Mouse (Mus musculus) CH12.LX (cell line): Measurements from ENCODE around the gene Commd8. TPM values are rescaled to one million over a fixed set of nuclear protein-coding genes. Genes with fewer than 3 reads are reported as not detected.
A peak's percentile ranks its signal among the peaks of the same experiment; 100 is the strongest.

Source experiments
- DNase-seq: peaks from one replicate; pipeline ENCODE4 v3.0.0-alpha.2; 2013; ENCODE audit errors: extremely low read depth
- H3K27ac ChIP-seq: 2 replicates; pipeline ENCODE4 v1.5.1; 2012; ENCODE audit warnings: low read depth, mild to moderate bottlenecking, control low read depth, moderate library complexity; ENCODE audit not compliant: insufficient read depth
- H3K27me3 ChIP-seq: replicated peaks from 2 replicates; pipeline ENCODE3; 2012; ENCODE audit warnings: inconsistent platforms
- H3K36me3 ChIP-seq, 2 experiments: replicated peaks in 1 of 2; 2 replicates each; pipeline versions ENCODE3 to v1.6.1; 2012; ENCODE audit warnings: inconsistent platforms in 1 of 2, low read length in 1 of 2, mild to moderate bottlenecking in 1 of 2, mixed read lengths in 1 of 2, moderate library complexity in 1 of 2; ENCODE audit not compliant: control insufficient read depth in 1 of 2, insufficient read depth in 1 of 2
- H3K4me1 ChIP-seq, 2 experiments: 2 replicates each; pipeline ENCODE4 v1.6.1; 2012; ENCODE audit warnings: inconsistent platforms in 1 of 2, moderate library complexity in 1 of 2; ENCODE audit not compliant: insufficient read depth in 2 of 2, control insufficient read depth in 1 of 2
- H3K4me2 ChIP-seq: 2 replicates; pipeline ENCODE4 v1.6.1; 2012; ENCODE audit warnings: low read depth, mild to moderate bottlenecking, control low read depth; ENCODE audit not compliant: poor library complexity, insufficient read depth, severe bottlenecking
- H3K4me3 ChIP-seq, 3 experiments: fragments of 150-350 bp in 1 of 3; sonication (generic) in 1 of 3; replicated peaks in 1 of 3; 2 replicates each; pipeline versions ENCODE3 to v1.5.1; 2011 to 2012; ENCODE audit warnings: low read depth in 2 of 3, low read length in 2 of 3, mild to moderate bottlenecking in 2 of 3, moderate library complexity in 2 of 3, control low read depth in 1 of 3, improper control_type of control experiment in 1 of 3, inconsistent platforms in 1 of 3, mixed read lengths in 1 of 3; ENCODE audit not compliant: poor library complexity in 1 of 3
- H3K79me2 ChIP-seq: replicated peaks from 2 replicates; pipeline ENCODE4 v1.6.1; 2012; ENCODE audit warnings: mild to moderate bottlenecking, moderate library complexity; ENCODE audit not compliant: control insufficient read depth, poor library complexity, insufficient read depth, severe bottlenecking; ENCODE audit errors: extremely low read depth
- H3K9ac ChIP-seq: 2 replicates; pipeline ENCODE4 v1.6.1; 2012; ENCODE audit warnings: low read depth, mild to moderate bottlenecking, control low read depth, moderate library complexity; ENCODE audit not compliant: insufficient read depth
- H3K9me3 ChIP-seq: replicated peaks from 2 replicates; pipeline ENCODE3; 2012; ENCODE audit warnings: low read length, inconsistent platforms, mixed read lengths
- CHD2 ChIP-seq: IDR thresholded peaks from 2 replicates; pipeline ENCODE4 v1.6.1; 2011; ENCODE audit warnings: low read length, improper control_type of control experiment
- EP300 ChIP-seq: IDR thresholded peaks from 2 replicates; pipeline ENCODE4 v1.6.1; 2011; ENCODE audit warnings: low read length, improper control_type of control experiment
- MAZ ChIP-seq: IDR thresholded peaks from 2 replicates; pipeline ENCODE4 v1.6.1; 2012; ENCODE audit warnings: low read depth, mild to moderate bottlenecking, inconsistent platforms, low read length, improper control_type of control experiment, moderate library complexity
- RAD21 ChIP-seq: IDR thresholded peaks from 2 replicates; pipeline ENCODE4 v1.6.1; 2011; ENCODE audit warnings: low read depth, mild to moderate bottlenecking, low read length, improper control_type of control experiment, moderate library complexity
- TBP ChIP-seq: conservative IDR thresholded peaks from 2 replicates; pipeline ENCODE4 v1.6.1; 2011; ENCODE audit warnings: low read depth, low read length, improper control_type of control experiment
- ZMIZ1 ChIP-seq: IDR thresholded peaks from 2 replicates; pipeline ENCODE4 v1.6.1; 2012; ENCODE audit warnings: low read depth, mild to moderate bottlenecking, inconsistent platforms, low read length, improper control_type of control experiment
- ZNF384 ChIP-seq: IDR thresholded peaks from 2 replicates; pipeline ENCODE4 v1.6.1; 2012; ENCODE audit warnings: low read depth, low read length, improper control_type of control experiment, inconsistent platforms
- dilution Hi-C: fragments of 300-500 bp; cut with MboI; formaldehyde crosslinking; loops from 2 replicates; pipeline ENCODE4 v1.14.3; 2020; ENCODE audit warnings: low sequenced_read_pairs; ENCODE audit not compliant: extremely low pct_unique_long_range_greater_than_20kb, extremely low pct_ligation_motif_present
- in situ Hi-C: fragments of 300-500 bp; cut with MboI; formaldehyde crosslinking; loops from 3 replicates; pipeline ENCODE4 v1.14.3; 2019; ENCODE audit warnings: low sequenced_read_pairs, low pct_ligation_motif_present, low pct_unique_long_range_greater_than_20kb, mixed read lengths
- polyA plus RNA-seq: library from polyadenylated mRNA; unstranded; fragments of >175 nt; gene quantifications from 2 replicates; pipeline ENCODE4 v1.2.1, GENCODE M21; 2012; ENCODE audit warnings: low read depth; ENCODE audit not compliant: insufficient read length
- total RNA-seq, 2 experiments: library from RNA; depleted of rRNA; stranded (reverse); fragments of 300-350 nt in 1 of 2; fragments of >200 nt in 1 of 2; gene quantifications; 2 replicates each; pipeline ENCODE4 v1.2.3; 2012 to 2014

Gene Commd8
- total and polyA plus RNA-seq, 3 experiments = 38.5 to 106 (median 47.4) TPM

DNA sequence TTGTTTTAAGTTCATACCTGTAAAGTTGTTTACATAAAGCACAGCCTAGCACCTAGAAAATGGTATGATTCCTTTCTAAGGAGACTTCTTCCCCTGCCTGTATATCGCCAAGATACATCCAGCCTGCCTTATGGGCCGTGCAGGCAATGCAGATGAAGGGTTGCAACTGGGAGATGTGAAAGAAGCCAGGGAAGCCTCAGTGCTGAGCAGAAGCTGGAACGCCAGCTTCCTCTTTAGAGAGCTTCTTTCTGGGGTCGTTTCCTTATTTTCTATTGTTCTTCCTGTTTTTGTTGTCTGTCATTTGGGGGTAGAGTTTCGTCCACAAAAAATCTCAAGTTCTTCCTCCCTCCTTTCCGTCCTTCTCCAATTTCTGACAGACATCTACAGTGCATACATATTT is 2.1 kb upstream of the Commd8 start:
- in situ Hi-C loops (no loop called here), dilution Hi-C loops (no loop called here)
- no peak overlapping the region for H3K4me2 ChIP-seq
- H3K79me2 ChIP-seq = peaks cover 18% of the 10 kb centered on the region
- no peak overlapping the region for H3K4me3 ChIP-seq
- peaks cover 3 to 12% of the 10 kb centered on the region in 2 experiments for H3K36me3 ChIP-seq
- H3K27ac ChIP-seq = no peak overlapping the region
- H3K4me1 ChIP-seq = peaks cover 8 to 34% of the 10 kb centered on the region in 2 experiments
- no peak for DNase-seq
- no peak for TF ChIP-seq ZMIZ1
- H3K9ac ChIP-seq = no peak overlapping the region
- H3K9me3 ChIP-seq = no peaks in the 10 kb centered on the region
- no peaks in the 10 kb centered on the region for H3K27me3 ChIP-seq

GRCm38 (mm10) chr5:72168285-72168621 is 264 bp upstream of the Commd8 start:
- no peak for DNase-seq
- no peaks in the 10 kb centered on the region for H3K27me3 ChIP-seq
- peaks cover 8 to 51% of the 10 kb centered on the region in 2 experiments for H3K4me1 ChIP-seq
- in situ Hi-C loops = no loop called here
- H3K27ac ChIP-seq = no peak overlapping the region
- peak overlapping the region; percentile 45; the same call in 1 of the 2 replicates for H3K4me2 ChIP-seq
- TF ChIP-seq RAD21 (no peak), CHD2 (0 out of 2 replicates have a peak, but pooled peaks have one; percentile 35), ZNF384 (peak; percentile 90)
- peak overlapping the region in 2 of 3 experiments; percentile 15 to 77 for H3K4me3 ChIP-seq
- dilution Hi-C loops = no loop called here
- no peaks in the 10 kb centered on the region for H3K9me3 ChIP-seq
- peaks cover 23% of the 10 kb centered on the region for H3K79me2 ChIP-seq
- H3K36me3 ChIP-seq = peaks cover 3 to 21% of the 10 kb centered on the region in 2 experiments
- H3K9ac ChIP-seq = peak overlapping the region; percentile 22; the same call in 1 of the 2 replicates

- dilution Hi-C loops (no loop called here), in situ Hi-C loops (no loop called here)
- Histone ChIP-seq H3K27me3 (no peaks in the 10 kb centered on the region), H3K27ac (no peak overlapping the region), H3K79me2 (peaks cover 23% of the 10 kb centered on the region), H3K4me3 (no peak overlapping the region), H3K9me3 (no peaks in the 10 kb centered on the region), H3K4me1 (peaks cover 8 to 64% of the 10 kb centered on the region in 2 experiments), H3K36me3 (peaks cover 33 to 54% of the 10 kb centered on the region in 2 experiments), H3K4me2 (no peak overlapping the region), H3K9ac (no peak overlapping the region)
- no peak for DNase-seq
- TF ChIP-seq TBP (no peak), RAD21 (peak; percentile 11)
Observed at GRCm38 (mm10) chr5:72164386-72164785, 3.6 kb downstream of the Commd8 start.

DNA sequence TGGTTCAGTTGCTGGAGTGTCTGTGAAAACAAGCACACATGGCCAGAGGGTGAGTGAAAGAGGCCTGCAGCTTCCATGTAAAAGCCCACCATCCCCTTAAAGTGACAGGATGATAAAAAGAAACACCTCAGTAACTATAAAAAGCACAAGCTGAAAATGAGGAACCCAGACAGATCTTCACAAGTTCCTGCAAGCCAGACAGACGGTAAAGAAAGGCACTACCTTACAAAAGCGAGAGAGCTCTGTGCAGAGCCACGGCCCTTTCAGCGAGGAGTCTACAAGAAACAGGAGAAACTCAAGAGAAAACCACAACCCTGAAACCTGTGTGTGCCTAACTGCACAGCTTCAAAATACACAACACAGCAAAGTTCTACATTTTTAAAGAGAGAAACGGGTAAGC is 5.1 kb downstream of the Commd8 start:
- no peak overlapping the region for H3K4me3 ChIP-seq
- in situ Hi-C loops (no loop called here), dilution Hi-C loops (no loop called here)
- H3K79me2 ChIP-seq = peaks cover 23% of the 10 kb centered on the region
- no peaks in the 10 kb centered on the region for H3K9me3 ChIP-seq
- no peaks in the 10 kb centered on the region for H3K27me3 ChIP-seq
- H3K36me3 ChIP-seq = peaks cover 42 to 68% of the 10 kb centered on the region in 2 experiments
- no peak overlapping the region for H3K27ac ChIP-seq
- H3K4me2 ChIP-seq = peak overlapping the region; percentile 22
- TF ChIP-seq MAZ (no peak), EP300 (0 out of 2 replicates have a peak, but pooled peaks have one; percentile 21)
- no peak overlapping the region; the same call in 1 of the 2 replicates for H3K9ac ChIP-seq
- peaks cover 8 to 64% of the 10 kb centered on the region in 2 experiments for H3K4me1 ChIP-seq
- no peak for DNase-seq
